ENCODE assay signal across 26 mouse cellular contexts in the genomic region with DNA sequence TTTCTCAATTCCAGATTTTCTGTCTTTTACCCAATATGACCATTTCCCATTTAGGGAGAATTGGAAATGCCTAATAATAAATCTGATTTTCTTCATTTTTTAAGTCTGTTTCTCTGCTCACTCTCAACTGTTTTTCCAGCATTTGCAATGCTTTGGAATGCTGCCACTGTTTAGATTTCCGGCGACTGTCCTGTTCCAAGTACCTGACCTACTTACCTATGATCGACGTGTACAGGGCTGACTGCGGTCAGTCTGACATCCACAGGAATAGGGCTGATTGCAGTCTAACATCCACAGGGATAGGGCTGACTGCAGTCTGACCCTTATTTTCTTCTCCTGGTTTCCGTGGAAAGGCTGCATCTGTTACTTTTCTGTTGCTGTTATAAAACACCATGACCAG. TPM values are rescaled to one million over a fixed set of nuclear protein-coding genes. Genes with fewer than 3 reads are reported as not detected.
DNase-seq lines count a peak whose midpoint lies in the region; ATAC-seq and TF ChIP-seq lines count a peak whose summit lies in the region.
"Had no signal": no experiment of that assay in that cellular context is flagged by ENCODE, and none has a peak within 500 bp of the region (broad histone marks: within the 10 kb centered on the region; RNA-seq: fewer than 3 reads in every experiment).

No protein-coding gene starts in this region.

- H3K27ac ChIP-seq in liver, postnatal 0 days (ENCODE audit: low read depth), result peak overlapping the region; percentile 91
- H3K27ac ChIP-seq in liver, embryonic 11.5 days (ENCODE audit: low read depth, low read length), result no peak overlapping the region
- no peak overlapping the region for H3K27ac ChIP-seq in midbrain, embryonic 15.5 days
- H3K27ac ChIP-seq: heart, embryonic 15.5 days; hindbrain, embryonic 12.5 days; hindbrain, postnatal 0 days; intestine, embryonic 15.5 days; limb, embryonic 10.5 days; limb, embryonic 15.5 days; macrophage; stomach, embryonic 15.5 days had no signal

- H3K4me3 ChIP-seq in liver, postnatal 0 days (ENCODE audit: low read depth, low read length), result no peak overlapping the region
- no peak overlapping the region for H3K4me3 ChIP-seq in liver, embryonic 11.5 days (ENCODE audit: low read depth, low read length)
- H3K4me3 ChIP-seq in midbrain, embryonic 15.5 days, result no peak overlapping the region
- H3K4me3 ChIP-seq: erythroblast, embryonic 14.5 days; heart, embryonic 15.5 days; hindbrain, embryonic 12.5 days; intestine, embryonic 15.5 days; limb, embryonic 10.5 days; limb, embryonic 15.5 days; stomach, embryonic 15.5 days had no signal

- DNase-seq in cerebellum, postnatal 4 days (ENCODE audit: low spot score in 2 of 2), result no peak
- peak; percentile 56 for DNase-seq in liver, postnatal 0 days
- no peak for DNase-seq in liver, embryonic 11.5 days (ENCODE audit: low spot score)
- DNase-seq in cerebellum, postnatal 14 days, result peak; percentile 50 to 53
- DNase-seq in urinary bladder, postnatal 4 days (ENCODE audit: low spot score in 2 of 2), result no peak
- DNase-seq: adrenal gland, postnatal 10 days; gastrocnemius, postnatal 10 days; kidney, adult 8-10 months; kidney, postnatal 10 days; lung, adult 2 months; lung, postnatal 10 days; right cerebral cortex, postnatal 25 days had no signal

- no peaks in the 10 kb centered on the region for H3K36me3 ChIP-seq in liver, postnatal 0 days (replicated peaks; ENCODE audit: insufficient read depth, low read length)
- no peaks in the 10 kb centered on the region for H3K36me3 ChIP-seq in liver, embryonic 11.5 days (ENCODE audit: control insufficient read depth, insufficient read depth, low read length)
- no peaks in the 10 kb centered on the region for H3K36me3 ChIP-seq in midbrain, embryonic 15.5 days (replicated peaks)
- H3K36me3 ChIP-seq: heart, embryonic 15.5 days; hindbrain, embryonic 12.5 days; intestine, embryonic 15.5 days; limb, embryonic 10.5 days; limb, embryonic 15.5 days; stomach, embryonic 15.5 days had no signal

- H3K9me3 ChIP-seq in liver, postnatal 0 days (ENCODE audit: low read length), result no peaks in the 10 kb centered on the region
- no peaks in the 10 kb centered on the region for H3K9me3 ChIP-seq in liver, embryonic 11.5 days (ENCODE audit: control insufficient read depth, low read length)
- H3K9me3 ChIP-seq in midbrain, embryonic 15.5 days, result no peaks in the 10 kb centered on the region
- H3K9me3 ChIP-seq: heart, embryonic 15.5 days; hindbrain, embryonic 12.5 days; intestine, embryonic 15.5 days; limb, embryonic 10.5 days; limb, embryonic 15.5 days; stomach, embryonic 15.5 days had no signal

- no peak for TF ChIP-seq EP300 in liver, postnatal 0 days (IDR thresholded peaks at IDR 0.05; ENCODE audit: low read depth)

- TF ChIP-seq CTCF in liver, postnatal 0 days (IDR thresholded peaks at IDR 0.05; ENCODE audit: low read depth), result no peak

- peak; percentile 73; the same call in 1 of the 2 replicates for ATAC-seq in cerebellum, adult (ENCODE audit: insufficient number of reproducible peaks, low FRiP score, low TSS enrichment)
- ATAC-seq in liver, postnatal 0 days, result peak; percentile 93
- no peak for ATAC-seq in liver, embryonic 11.5 days (replicated peaks; ENCODE audit: low FRiP score)
- no peak for ATAC-seq in midbrain, embryonic 15.5 days (replicated peaks)
- ATAC-seq: activated CD4-positive, CD25-positive, alpha-beta regulatory T cell, adult 4 months; hindbrain, postnatal 0 days; intestine, embryonic 15.5 days; midbrain, embryonic 16.5 days had no signal

- H3K27me3 ChIP-seq in liver, postnatal 0 days (ENCODE audit: insufficient read depth, low read length), result no peaks in the 10 kb centered on the region
- no peaks in the 10 kb centered on the region for H3K27me3 ChIP-seq in liver, embryonic 11.5 days (replicated peaks; ENCODE audit: control insufficient read depth, insufficient read depth, low read length)
- no peaks in the 10 kb centered on the region for H3K27me3 ChIP-seq in midbrain, embryonic 15.5 days (replicated peaks)
- H3K27me3 ChIP-seq: CH12.LX; heart, embryonic 15.5 days; hindbrain, embryonic 12.5 days; intestine, embryonic 15.5 days; limb, embryonic 15.5 days; stomach, embryonic 15.5 days had no signal

- WGBS in liver, postnatal 0 days (ENCODE audit: insufficient replicate concordance), result 72% methylated on average over 6 of the region's 6 CpGs
- 92% methylated on average over 6 of the region's 6 CpGs for WGBS in liver, embryonic 11.5 days
- 95% methylated on average over 6 of the region's 6 CpGs for WGBS in midbrain, embryonic 15.5 days

- no peak overlapping the region for H3K4me2 ChIP-seq in liver, postnatal 0 days (ENCODE audit: low read depth, low read length)
- no peak overlapping the region for H3K4me2 ChIP-seq in liver, embryonic 11.5 days
- H3K4me2 ChIP-seq in midbrain, embryonic 15.5 days, result no peak overlapping the region
- H3K4me2 ChIP-seq: heart, embryonic 15.5 days; hindbrain, embryonic 12.5 days; intestine, embryonic 15.5 days; limb, embryonic 15.5 days; stomach, embryonic 15.5 days had no signal

- H3K4me1 ChIP-seq in liver, postnatal 0 days (ENCODE audit: insufficient read depth), result peaks cover 9% of the 10 kb centered on the region
- peaks cover 2% of the 10 kb centered on the region; the same call in 1 of the 2 replicates for H3K4me1 ChIP-seq in liver, embryonic 11.5 days (replicated peaks; ENCODE audit: control insufficient read depth, insufficient read depth, low read length)
- no peaks in the 10 kb centered on the region for H3K4me1 ChIP-seq in midbrain, embryonic 15.5 days
- H3K4me1 ChIP-seq: heart, embryonic 15.5 days; hindbrain, embryonic 12.5 days; intestine, embryonic 15.5 days; limb, embryonic 10.5 days; limb, embryonic 15.5 days; stomach, embryonic 15.5 days had no signal

- no peak overlapping the region for H3K9ac ChIP-seq in liver, postnatal 0 days (replicated peaks)
- H3K9ac ChIP-seq in liver, embryonic 11.5 days (ENCODE audit: low read depth, low read length), result no peak overlapping the region
- H3K9ac ChIP-seq in midbrain, embryonic 15.5 days, result no peak overlapping the region
- H3K9ac ChIP-seq: heart, embryonic 15.5 days; hindbrain, embryonic 12.5 days; intestine, embryonic 15.5 days; limb, embryonic 15.5 days; stomach, embryonic 15.5 days had no signal

RNA-seq across cellular contexts. Expression of gene Tmem56, which starts 2.3 kb away (rescaled TPM):
- polyA plus RNA-seq in liver, postnatal 0 days (2015; fragmentation: Nextera tagmentation; extraction: Ambion mirVana), result 21.9 and 24.1 TPM in 2 replicates
- 31.2 and 36.9 TPM in 2 replicates for polyA plus RNA-seq in liver, embryonic 11.5 days (2014; fragmentation: Nextera tagmentation; extraction: Ambion mirVana)
- polyA plus RNA-seq in midbrain, embryonic 15.5 days (2015; fragmentation: Nextera tagmentation; extraction: Ambion mirVana), result 2.2 and 3.0 TPM in 2 replicates
- polyA plus RNA-seq: macrophage had no signal

RNA-seq across cellular contexts. Expression of gene Alg14, which starts 6.4 kb away (rescaled TPM):
- polyA plus RNA-seq in liver, postnatal 0 days (2015; fragmentation: Nextera tagmentation; extraction: Ambion mirVana), result 20.1 and 21.3 TPM in 2 replicates
- polyA plus RNA-seq in liver, embryonic 11.5 days (2014; fragmentation: Nextera tagmentation; extraction: Ambion mirVana), result 23.3 and 26.4 TPM in 2 replicates
- polyA plus RNA-seq in midbrain, embryonic 15.5 days (2015; fragmentation: Nextera tagmentation; extraction: Ambion mirVana), result 33.3 and 38.2 TPM in 2 replicates

Comparison
In these comparisons a context has a peak if more than half of its experiments do, and no peak if none do; other contexts are left out.
1. ATAC-seq: peak in cerebellum, adult (single experiment) and liver, postnatal 0 days (single experiment); none in liver, embryonic 11.5 days (single experiment) and midbrain, embryonic 15.5 days (single experiment).
2. DNase-seq: peak in liver, postnatal 0 days (single experiment) and cerebellum, postnatal 14 days (2 of 2); none in cerebellum, postnatal 4 days (0 of 2), liver, embryonic 11.5 days (single experiment) and urinary bladder, postnatal 4 days (0 of 2).